Mouse (Mus musculus) cerebellum, adult 2 months (tissue): Measurements from ENCODE around the gene Snf8. TPM values are rescaled to one million over a fixed set of nuclear protein-coding genes. Genes with fewer than 3 reads are reported as not detected.

ENCODE experiments used
- DNase-seq, 2 experiments: peaks; one replicate each; pipeline ENCODE4 v3.0.0; 2021
- H3K27ac ChIP-seq: fragments of 200-500 bp; 2 replicates; pipeline ENCODE4 v1.5.1; 2012; ENCODE audit warnings: low read length, control low read depth, inconsistent platforms; ENCODE audit not compliant: insufficient read depth
- H3K27me3 ChIP-seq: fragments of 200-500 bp; 2 replicates; pipeline ENCODE4 v1.6.1; 2012; ENCODE audit warnings: inconsistent platforms, mild to moderate bottlenecking, low read length, moderate library complexity; ENCODE audit not compliant: control insufficient read depth, insufficient read depth
- H3K4me1 ChIP-seq: fragments of 200-500 bp; 2 replicates; pipeline ENCODE4 v1.6.1; 2011; ENCODE audit warnings: low read length; ENCODE audit not compliant: control insufficient read depth, insufficient read depth
- H3K4me3 ChIP-seq: fragments of 200-500 bp; replicated peaks from 2 replicates; pipeline ENCODE3; 2011; ENCODE audit warnings: mild to moderate bottlenecking, low read depth, low read length, control low read depth; ENCODE audit not compliant: insufficient read depth
- CTCF ChIP-seq: fragments of 200-500 bp; IDR thresholded peaks from 2 replicates; pipeline ENCODE4 v1.5.1; 2011; ENCODE audit warnings: low read depth, mild to moderate bottlenecking, control low read depth, low read length, moderate library complexity, borderline replicate concordance; ENCODE audit not compliant: insufficient read depth
- POLR2A ChIP-seq: fragments of 200-500 bp; IDR thresholded peaks from 2 replicates; pipeline ENCODE4 v1.6.1; 2011; ENCODE audit warnings: low read length, control low read depth, borderline replicate concordance; ENCODE audit not compliant: insufficient read depth
- WGBS: fragments of 180-500 bp; shearing (Covaris S2); methylation state at CpG from one replicate; pipeline ENCODE4 v1.1.7; 2018; 5-methylcytosine and 5-hydroxymethylcytosine counted together
- polyA plus RNA-seq: library from polyadenylated mRNA; depleted of rRNA; stranded (reverse); fragments of >200 nt; gene quantifications from 2 replicates; pipeline ENCODE4 v1.2.3, GENCODE M21; 2012

Snf8 gene
- polyA plus RNA-seq, 1 experiment, result 83.5 TPM

GRCm38 (mm10) chr11:96007516-96008235 is 27.0 kb upstream of the Snf8 start:
- TF ChIP-seq POLR2A, result no peak
- no peak for TF ChIP-seq CTCF
- no peak overlapping the region for H3K27ac ChIP-seq
- peaks cover 32% of the 10 kb centered on the region; the same call in 1 of the 2 replicates for H3K27me3 ChIP-seq
- H3K4me1 ChIP-seq, result no peaks in the 10 kb centered on the region
- H3K4me3 ChIP-seq, result no peak overlapping the region
- peak in 1 of 2 experiments; percentile 38 for DNase-seq
- 2% methylated on average over 33 of the region's 33 CpGs for WGBS

GRCm38 (mm10) chr11:96008827-96009226 is 25.9 kb upstream of the Snf8 start:
- Histone ChIP-seq H3K27me3 (peaks cover 32% of the 10 kb centered on the region; the same call in 1 of the 2 replicates), H3K27ac (no peak overlapping the region), H3K4me1 (no peaks in the 10 kb centered on the region), H3K4me3 (no peak overlapping the region)
- DNase-seq, result no peak
- TF ChIP-seq CTCF (no peak), POLR2A (no peak)
- WGBS, result 5% methylated on average over 1 of the region's 1 CpGs

GRCm38 (mm10) chr11:96011982-96012381 is 22.7 kb upstream of the Snf8 start:
- no peak for TF ChIP-seq POLR2A
- no peak for TF ChIP-seq CTCF
- Histone ChIP-seq H3K27ac (no peak overlapping the region), H3K4me3 (no peak overlapping the region), H3K27me3 (peaks cover 11% of the 10 kb centered on the region; the same call in 1 of the 2 replicates), H3K4me1 (no peaks in the 10 kb centered on the region)
- WGBS, result 4% methylated on average over 6 of the region's 8 CpGs
- DNase-seq, result no peak

GRCm38 (mm10) chr11:96015421-96015820 is 19.3 kb upstream of the Snf8 start:
- 50% methylated on average over 5 of the region's 5 CpGs for WGBS
- no peak for DNase-seq
- TF ChIP-seq CTCF, result no peak
- Histone ChIP-seq H3K27me3 (peaks cover 3% of the 10 kb centered on the region; the same call in 1 of the 2 replicates), H3K4me1 (no peaks in the 10 kb centered on the region), H3K4me3 (no peak overlapping the region), H3K27ac (no peak overlapping the region)

GRCm38 (mm10) chr11:96017941-96018351 is 16.7 kb upstream of the Snf8 start:
- TF ChIP-seq CTCF (no peak), POLR2A (no peak)
- DNase-seq, result no peak
- Histone ChIP-seq H3K4me3 (no peak overlapping the region), H3K27ac (no peak overlapping the region), H3K27me3 (no peaks in the 10 kb centered on the region; the same call in 1 of the 2 replicates), H3K4me1 (no peaks in the 10 kb centered on the region)
- 21% methylated on average over 9 of the region's 9 CpGs for WGBS

GRCm38 (mm10) chr11:96020622-96021021 is 14.1 kb upstream of the Snf8 start:
- Histone ChIP-seq H3K4me1 (no peaks in the 10 kb centered on the region), H3K27ac (no peak overlapping the region), H3K4me3 (no peak overlapping the region), H3K27me3 (no peaks in the 10 kb centered on the region; the same call in 1 of the 2 replicates)
- no peak for DNase-seq
- WGBS, result 66% methylated on average over 4 of the region's 4 CpGs
- TF ChIP-seq POLR2A (no peak), CTCF (no peak)

- Histone ChIP-seq H3K4me3 (no peak overlapping the region), H3K27ac (no peak overlapping the region), H3K27me3 (no peaks in the 10 kb centered on the region), H3K4me1 (no peaks in the 10 kb centered on the region)
- 52% methylated on average over 5 of the region's 5 CpGs for WGBS
- TF ChIP-seq CTCF (no peak), POLR2A (no peak)
- no peak for DNase-seq
Measured at GRCm38 (mm10) chr11:96028130-96028529, 6.6 kb upstream of the Snf8 start.

GRCm38 (mm10) chr11:96030571-96030970 is 4.1 kb upstream of the Snf8 start:
- no peak for TF ChIP-seq CTCF
- no peak for TF ChIP-seq POLR2A
- Histone ChIP-seq H3K27ac (no peak overlapping the region), H3K4me1 (no peaks in the 10 kb centered on the region), H3K4me3 (no peak overlapping the region), H3K27me3 (no peaks in the 10 kb centered on the region)
- 87% methylated on average over 3 of the region's 3 CpGs for WGBS
- DNase-seq, result no peak
